Mouse (Mus musculus) heart, embryonic 16.5 days (tissue): ENCODE results near the gene Fam114a1. TPM values are rescaled to one million over a fixed set of nuclear protein-coding genes. Genes with fewer than 3 reads are reported as not detected.

Experiments used
- ATAC-seq: fragments of 200-750 bp; cut with Nextera tagmentation; replicated peaks from 2 replicates; pipeline ENCODE4 v1.8.0; 2017; ENCODE audit warnings: moderate number of reproducible peaks; ENCODE audit not compliant: insufficient read depth, low FRiP score; ENCODE audit errors: extremely low read depth
- H3K27ac ChIP-seq: fragments of 300-500 bp; sonication (generic); 2 replicates; pipeline ENCODE4 v1.5.1; 2014; ENCODE audit warnings: mild to moderate bottlenecking, low read length, control low read depth, moderate library complexity
- H3K27me3 ChIP-seq: fragments of 300-500 bp; sonication (generic); 2 replicates; pipeline ENCODE4 v1.6.1; 2014; ENCODE audit warnings: low read length, mixed read lengths; ENCODE audit not compliant: control insufficient read depth, insufficient read depth
- H3K36me3 ChIP-seq: fragments of 300-500 bp; sonication (generic); 2 replicates; pipeline ENCODE4 v1.6.1; 2014; ENCODE audit not compliant: control insufficient read depth, insufficient read depth
- H3K4me1 ChIP-seq: fragments of 300-500 bp; sonication (generic); 2 replicates; pipeline ENCODE4 v1.6.1; 2014; ENCODE audit warnings: low read length, mixed read lengths; ENCODE audit not compliant: control insufficient read depth, insufficient read depth
- H3K4me2 ChIP-seq: fragments of 300-500 bp; sonication (generic); 2 replicates; pipeline ENCODE4 v1.6.1; 2014; ENCODE audit warnings: low read depth, mild to moderate bottlenecking, control low read depth, low read length
- H3K4me3 ChIP-seq: fragments of 300-500 bp; sonication (generic); 2 replicates; pipeline ENCODE4 v1.5.1; 2014; ENCODE audit warnings: mild to moderate bottlenecking, control low read depth, low read length
- H3K9ac ChIP-seq: fragments of 300-500 bp; sonication (generic); 2 replicates; pipeline ENCODE4 v1.6.1; 2014; ENCODE audit warnings: low read length, control low read depth
- H3K9me3 ChIP-seq: fragments of 300-500 bp; sonication (generic); replicated peaks from 2 replicates; pipeline ENCODE4 v1.6.1; 2016; ENCODE audit warnings: low read length; ENCODE audit not compliant: control insufficient read depth
- WGBS: fragments of 180-500 bp; shearing (Covaris S2); extraction: QIAGEN DNeasy Blood & Tissue Kit; methylation state at CpG from one replicate; pipeline ENCODE4 v1.1.7; 2014; 5-methylcytosine and 5-hydroxymethylcytosine counted together
- polyA plus RNA-seq: library from polyadenylated mRNA; unstranded; fragments of >200 nt; fragmentation: Nextera tagmentation; extraction: Ambion mirVana; gene quantifications from 2 replicates; pipeline ENCODE4 v1.2.1, GENCODE M21; 2015

Gene Fam114a1
- polyA plus RNA-seq, 1 experiment from 2014 or later, result 36.4 TPM

- WGBS, result 90% methylated on average over 4 of the region's 4 CpGs
- no peaks in the 10 kb centered on the region for H3K9me3 ChIP-seq
- no peak overlapping the region for H3K27ac ChIP-seq
- no peaks in the 10 kb centered on the region for H3K4me1 ChIP-seq
- H3K4me2 ChIP-seq, result no peak overlapping the region
- H3K27me3 ChIP-seq, result no peaks in the 10 kb centered on the region
- no peak overlapping the region for H3K9ac ChIP-seq
- ATAC-seq, result no peak
- H3K36me3 ChIP-seq, result no peaks in the 10 kb centered on the region
- H3K4me3 ChIP-seq, result no peak overlapping the region
Measured at GRCm38 (mm10) chr5:65062236-65062635, 92.4 kb downstream of the Fam114a1 start.

GRCm38 (mm10) chr5:65063266-65063665 lies 93.4 kb downstream of the Fam114a1 start:
- H3K9me3 ChIP-seq, result no peaks in the 10 kb centered on the region

GRCm38 (mm10) chr5:65068166-65068565 lies 98.3 kb downstream of the Fam114a1 start:
- ATAC-seq, result no peak
- WGBS, result 85% methylated on average over 6 of the region's 6 CpGs
- Histone ChIP-seq H3K9me3 (no peaks in the 10 kb centered on the region), H3K4me1 (no peaks in the 10 kb centered on the region), H3K27me3 (no peaks in the 10 kb centered on the region), H3K4me3 (no peak overlapping the region), H3K36me3 (no peaks in the 10 kb centered on the region), H3K9ac (no peak overlapping the region), H3K4me2 (no peak overlapping the region), H3K27ac (no peak overlapping the region)

More at GRCm38 (mm10) chr5:65063266-65063665, 93.4 kb downstream of the Fam114a1 start:
- Histone ChIP-seq H3K9ac (no peak overlapping the region), H3K36me3 (no peaks in the 10 kb centered on the region), H3K4me3 (no peak overlapping the region), H3K27ac (no peak overlapping the region), H3K27me3 (no peaks in the 10 kb centered on the region), H3K4me1 (no peaks in the 10 kb centered on the region), H3K4me2 (no peak overlapping the region)
- WGBS, result 86% methylated on average over 2 of the region's 2 CpGs
- ATAC-seq, result no peak

- no peaks in the 10 kb centered on the region for H3K9me3 ChIP-seq
- no peaks in the 10 kb centered on the region for H3K27me3 ChIP-seq
- H3K4me1 ChIP-seq, result no peaks in the 10 kb centered on the region
- no peak overlapping the region for H3K4me3 ChIP-seq
- no peak overlapping the region for H3K9ac ChIP-seq
- 80% methylated on average over 11 of the region's 11 CpGs for WGBS
- H3K4me2 ChIP-seq, result no peak overlapping the region
- no peak overlapping the region for H3K27ac ChIP-seq
- ATAC-seq, result no peak
- no peaks in the 10 kb centered on the region for H3K36me3 ChIP-seq
Measured at GRCm38 (mm10) chr5:65069872-65070271, 100.0 kb downstream of the Fam114a1 start.

GRCm38 (mm10) chr5:65071689-65072118 lies 101.8 kb downstream of the Fam114a1 start:
- no peak overlapping the region for H3K4me3 ChIP-seq
- H3K27ac ChIP-seq, result no peak overlapping the region
- WGBS, result 67% methylated on average over 6 of the region's 6 CpGs
- H3K9ac ChIP-seq, result no peak overlapping the region
- ATAC-seq, result no peak
- no peaks in the 10 kb centered on the region for H3K36me3 ChIP-seq
- H3K27me3 ChIP-seq, result no peaks in the 10 kb centered on the region
- no peaks in the 10 kb centered on the region for H3K4me1 ChIP-seq
- H3K4me2 ChIP-seq, result no peak overlapping the region
- no peaks in the 10 kb centered on the region for H3K9me3 ChIP-seq

- H3K4me3 ChIP-seq, result no peak overlapping the region
- H3K27ac ChIP-seq, result no peak overlapping the region
- H3K27me3 ChIP-seq, result no peaks in the 10 kb centered on the region
- H3K9ac ChIP-seq, result no peak overlapping the region
- no peaks in the 10 kb centered on the region for H3K4me1 ChIP-seq
- 68% methylated on average over 4 of the region's 4 CpGs for WGBS
- no peak for ATAC-seq
- no peaks in the 10 kb centered on the region for H3K9me3 ChIP-seq
- no peak overlapping the region for H3K4me2 ChIP-seq
- no peaks in the 10 kb centered on the region for H3K36me3 ChIP-seq
Measured at GRCm38 (mm10) chr5:65073247-65073646, 103.4 kb downstream of the Fam114a1 start.

GRCm38 (mm10) chr5:65074693-65075092 lies 104.8 kb downstream of the Fam114a1 start:
- ATAC-seq, result no peak
- Histone ChIP-seq H3K9me3 (no peaks in the 10 kb centered on the region), H3K36me3 (no peaks in the 10 kb centered on the region), H3K27me3 (no peaks in the 10 kb centered on the region), H3K27ac (no peak overlapping the region), H3K4me1 (no peaks in the 10 kb centered on the region), H3K9ac (no peak overlapping the region), H3K4me3 (no peak overlapping the region), H3K4me2 (no peak overlapping the region)
- 44% methylated on average over 7 of the region's 7 CpGs for WGBS

GRCm38 (mm10) chr5:65076087-65076486 lies 106.2 kb downstream of the Fam114a1 start:
- ATAC-seq, result no peak
- no peaks in the 10 kb centered on the region for H3K36me3 ChIP-seq
- H3K4me1 ChIP-seq, result no peaks in the 10 kb centered on the region
- H3K4me2 ChIP-seq, result no peak overlapping the region
- 68% methylated on average over 2 of the region's 2 CpGs for WGBS
- H3K27ac ChIP-seq, result no peak overlapping the region
- no peak overlapping the region for H3K4me3 ChIP-seq
- no peak overlapping the region for H3K9ac ChIP-seq
- no peaks in the 10 kb centered on the region for H3K27me3 ChIP-seq
- H3K9me3 ChIP-seq, result no peaks in the 10 kb centered on the region

GRCm38 (mm10) chr5:65076748-65077147 lies 106.9 kb downstream of the Fam114a1 start:
- Histone ChIP-seq H3K36me3 (no peaks in the 10 kb centered on the region), H3K27me3 (no peaks in the 10 kb centered on the region), H3K4me3 (no peak overlapping the region), H3K4me1 (no peaks in the 10 kb centered on the region), H3K27ac (no peak overlapping the region), H3K9me3 (no peaks in the 10 kb centered on the region), H3K4me2 (no peak overlapping the region), H3K9ac (no peak overlapping the region)
- WGBS, result 41% methylated on average over 3 of the region's 3 CpGs
- no peak for ATAC-seq

- 85% methylated on average over 4 of the region's 4 CpGs for WGBS
- no peak for ATAC-seq
- no peak overlapping the region for H3K9ac ChIP-seq
- H3K4me3 ChIP-seq, result no peak overlapping the region
- H3K9me3 ChIP-seq, result no peaks in the 10 kb centered on the region
- H3K4me2 ChIP-seq, result no peak overlapping the region
- H3K27ac ChIP-seq, result no peak overlapping the region
- H3K4me1 ChIP-seq, result no peaks in the 10 kb centered on the region
- H3K36me3 ChIP-seq, result no peaks in the 10 kb centered on the region
- H3K27me3 ChIP-seq, result no peaks in the 10 kb centered on the region
Measured at GRCm38 (mm10) chr5:65078081-65078480, 108.2 kb downstream of the Fam114a1 start.
